Mouse (Mus musculus) CD4-positive helper T cell, adult 2 months (primary cell): Measurements from ENCODE around the gene Cblb.

ENCODE experiments used
- DNase-seq: peaks from one replicate; pipeline ENCODE4 v3.0.0-alpha.2; 2012; ENCODE audit warnings: low read depth, missing footprints, low spot score

Cblb gene

DNA sequence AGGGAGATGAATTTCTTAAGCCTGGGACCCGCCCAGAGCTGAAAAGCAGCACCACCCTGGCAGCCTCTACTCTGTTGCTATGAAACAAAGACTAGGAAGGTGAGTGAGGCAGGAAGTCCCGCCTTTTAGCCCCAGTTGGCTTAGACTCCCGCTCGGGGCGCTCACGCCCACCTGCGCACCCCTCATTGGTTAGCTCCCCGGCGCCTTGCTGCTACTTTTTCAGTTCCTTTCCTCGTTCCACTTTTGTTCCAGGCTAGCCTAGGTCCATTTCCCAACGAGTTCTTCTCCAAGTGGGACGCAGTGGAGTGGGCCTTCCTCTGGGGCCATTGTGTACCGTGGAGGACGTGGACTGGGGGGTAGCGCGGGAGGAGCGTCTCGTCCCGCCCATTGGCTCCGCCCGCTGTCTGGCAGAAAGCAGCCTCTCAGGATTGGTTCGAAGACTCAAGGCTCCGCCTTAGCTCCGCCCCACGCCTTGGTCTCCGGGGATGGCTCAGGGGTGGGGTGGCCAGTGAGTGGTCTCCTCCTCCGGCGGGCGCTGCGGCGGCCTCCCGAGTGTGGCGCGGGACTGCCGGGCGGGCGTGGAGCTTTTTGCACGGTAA is at the start of gene Cblb:
Cblb (plus strand) TSS at position 135 of the 599 bp plus-strand sequence.
- DNase-seq, result peak; percentile 96

DNA sequence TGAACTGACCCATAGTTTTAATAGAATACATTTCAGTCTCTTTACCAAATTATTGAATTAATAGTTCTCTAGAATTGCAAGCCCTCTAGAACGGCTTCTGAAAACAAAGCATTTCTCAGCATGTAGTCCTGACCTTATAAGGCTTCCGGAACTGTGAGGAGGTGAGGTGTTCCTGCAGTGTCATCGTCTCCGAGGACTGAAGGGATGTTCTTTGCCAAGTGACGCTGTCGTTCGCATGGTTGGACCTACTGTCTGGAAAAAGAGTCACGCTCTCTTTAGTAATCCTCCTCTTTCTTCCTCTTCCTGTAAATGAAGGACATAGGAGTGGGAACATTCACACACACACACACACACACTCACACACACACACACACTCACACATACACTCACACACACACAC is 45.6 kb upstream of the Cblb start:
- no peak for DNase-seq

GRCm38 (mm10) chr16:51986207-51986606 is 44.8 kb upstream of the Cblb start:
- no peak for DNase-seq

DNA sequence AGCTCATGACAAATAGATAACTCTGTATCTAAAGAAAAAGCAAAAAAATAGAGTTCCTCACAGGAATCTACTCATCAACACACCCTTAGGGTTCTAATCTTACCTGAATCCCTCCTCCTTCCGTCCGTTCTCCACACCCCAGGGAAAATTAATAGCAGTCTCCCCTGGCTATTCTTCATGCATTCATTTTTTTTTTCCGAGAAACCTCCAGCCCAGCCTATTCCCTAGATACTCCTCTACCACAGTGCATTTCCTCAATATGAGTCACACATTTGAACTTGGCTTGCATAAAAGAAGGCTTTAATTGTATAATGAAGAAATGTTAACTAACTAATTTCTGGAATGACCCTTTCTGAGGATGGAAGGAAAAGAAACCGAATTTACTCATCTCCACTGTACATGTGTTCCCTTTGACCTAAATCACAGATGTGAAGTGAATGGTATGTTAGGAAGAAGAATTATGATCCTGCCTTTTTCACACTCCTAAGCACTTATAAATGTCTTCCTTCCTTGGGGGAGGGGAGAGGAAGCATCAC is 43.9 kb upstream of the Cblb start:
- DNase-seq, result no peak

GRCm38 (mm10) chr16:51988027-51988426 is 43.0 kb upstream of the Cblb start:
- no peak for DNase-seq

GRCm38 (mm10) chr16:51989259-51989658 is 41.8 kb upstream of the Cblb start:
- DNase-seq, result peak; percentile 36

DNA sequence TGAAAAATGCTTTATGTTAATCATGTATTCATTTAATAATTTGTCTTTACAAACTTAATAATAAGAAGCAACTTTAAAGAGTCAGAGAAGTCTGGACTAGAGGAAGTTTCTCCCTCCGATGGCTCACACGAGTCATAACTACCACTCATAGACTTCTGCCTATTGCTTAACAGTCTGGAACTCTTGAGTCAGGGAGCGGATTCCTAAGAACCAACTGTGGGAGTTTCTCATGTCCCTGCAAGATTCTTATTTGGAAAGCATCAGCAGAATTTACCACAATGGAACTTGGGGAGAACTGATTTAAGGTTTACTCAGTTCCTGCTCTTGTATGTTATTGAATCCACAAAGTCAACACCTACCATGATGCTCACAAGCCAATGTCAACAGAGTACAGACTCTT is 31.0 kb upstream of the Cblb start:
- DNase-seq, result no peak

DNA sequence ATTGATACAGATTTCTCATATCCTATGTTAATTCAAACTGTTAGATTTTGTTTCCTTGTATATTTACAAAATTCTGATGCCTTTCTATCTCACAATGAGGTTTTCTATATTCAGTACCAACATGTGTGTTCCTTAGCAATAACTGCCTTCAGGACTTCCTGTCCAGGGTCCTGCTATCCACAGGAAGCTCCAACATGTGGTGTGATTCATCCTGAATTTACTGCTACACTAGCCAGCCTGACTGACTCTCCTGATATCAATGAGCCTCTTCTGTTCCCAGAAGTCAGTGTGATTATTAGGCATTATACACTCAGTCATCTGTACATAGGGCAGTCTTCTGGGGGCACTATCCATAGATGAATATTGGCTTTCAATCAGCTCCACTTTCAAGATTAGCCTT is 30.2 kb upstream of the Cblb start:
- DNase-seq, result no peak

DNA sequence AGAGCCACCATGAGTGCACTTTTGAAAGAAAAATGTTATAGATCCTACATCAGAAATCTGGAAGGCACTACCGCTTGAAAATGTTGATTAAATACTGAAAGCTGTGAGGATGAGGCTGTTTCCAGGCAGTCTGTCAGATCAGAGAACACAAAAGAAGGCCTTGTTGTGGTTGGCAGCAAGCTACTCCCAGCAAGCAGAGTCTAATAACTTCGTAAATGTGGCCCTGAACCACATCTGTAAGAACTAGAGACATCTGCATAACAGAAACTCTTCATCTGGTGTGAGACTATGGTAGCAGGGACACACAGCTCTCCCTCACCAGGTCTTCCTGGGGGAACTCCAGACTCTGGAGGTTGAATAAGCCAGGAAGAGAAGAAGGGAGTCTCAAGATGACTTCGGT is 24.0 kb upstream of the Cblb start:
- peak; percentile 74 for DNase-seq

DNA sequence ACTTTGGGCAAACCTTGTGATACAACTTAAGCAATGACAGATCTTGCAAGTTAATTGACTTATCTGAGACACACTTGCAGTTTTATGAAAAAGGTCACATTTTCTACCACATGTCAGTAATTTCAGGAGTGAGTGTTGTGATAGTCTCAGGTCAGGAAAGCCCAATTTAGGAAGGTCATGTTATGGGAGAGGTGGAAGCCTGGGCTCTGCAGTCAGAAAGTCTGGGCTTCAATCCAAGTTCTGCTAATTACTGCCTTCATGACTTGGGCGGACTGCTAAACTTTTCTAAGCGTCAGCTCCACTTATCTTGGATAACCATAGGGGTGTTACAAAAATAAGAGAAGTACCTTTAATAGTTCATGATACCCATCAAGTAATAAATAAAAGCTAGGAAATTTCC is 22.6 kb upstream of the Cblb start:
- DNase-seq, result no peak

GRCm38 (mm10) chr16:52009421-52009820 is 21.6 kb upstream of the Cblb start:
- DNase-seq, result peak; percentile 69

- DNase-seq, result no peak
These were observed 18.0 kb upstream of the Cblb start for GRCm38 (mm10) chr16:52012984-52013383.

DNA sequence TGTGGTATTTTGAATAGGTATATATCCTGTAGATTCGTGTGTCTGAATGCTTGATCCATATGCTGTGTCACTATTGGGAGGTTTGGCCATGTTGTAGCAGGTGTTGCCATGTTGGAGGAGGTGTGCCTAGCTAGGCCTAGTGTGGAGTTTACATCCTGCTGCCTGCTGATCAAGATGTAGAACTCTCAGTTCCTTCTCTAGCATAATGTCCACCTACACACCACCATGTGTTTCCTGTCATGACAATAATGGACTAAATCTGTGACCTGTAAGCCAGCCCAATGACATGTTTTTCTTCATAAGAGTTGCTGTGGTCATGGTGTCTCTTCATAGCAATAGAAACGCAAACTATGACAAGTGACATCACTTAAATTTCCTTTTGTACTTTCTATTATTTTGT is 17.2 kb upstream of the Cblb start:
- DNase-seq, result no peak

- no peak for DNase-seq
These were observed 7.6 kb upstream of the Cblb start for GRCm38 (mm10) chr16:52023417-52023816.

DNA sequence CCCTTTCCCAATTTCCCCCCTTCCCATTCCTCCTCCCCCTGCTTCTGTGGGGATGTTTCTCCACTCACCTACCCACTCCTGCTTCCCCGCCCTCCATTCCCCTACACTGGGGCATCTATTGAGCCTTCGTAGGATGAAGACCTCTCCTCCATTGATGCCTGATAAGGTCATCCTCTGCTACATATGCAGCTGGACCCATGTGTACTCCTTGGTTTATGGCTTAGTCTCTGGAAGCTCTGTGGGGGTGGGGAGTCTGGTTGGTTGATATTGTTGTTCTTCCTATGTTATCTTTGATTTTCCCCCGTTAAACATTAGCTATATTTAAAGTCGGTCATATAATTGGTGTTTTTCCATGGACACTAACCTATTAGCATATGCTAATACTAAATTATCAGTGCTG is 3.7 kb upstream of the Cblb start:
- DNase-seq, result no peak

DNA sequence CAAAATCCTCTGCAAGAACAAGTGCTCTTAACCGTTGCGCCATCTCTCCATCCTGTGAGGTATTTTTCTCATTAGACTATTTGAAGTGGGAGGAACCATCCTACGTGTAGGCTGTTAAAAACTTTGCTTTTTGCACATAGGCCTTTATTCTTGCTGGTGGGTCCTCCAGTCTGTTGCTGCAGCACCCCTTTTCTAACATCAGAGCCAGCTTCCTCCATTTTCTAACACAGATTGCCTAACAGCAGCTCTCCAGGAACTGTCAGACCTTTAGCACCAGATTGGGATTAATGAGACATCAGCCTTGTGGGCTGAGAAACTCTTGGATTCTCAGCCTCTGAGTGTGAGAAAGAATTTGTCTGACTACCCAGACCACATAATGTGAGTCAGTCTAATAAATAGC is 2.0 kb upstream of the Cblb start:
- DNase-seq, result no peak

DNA sequence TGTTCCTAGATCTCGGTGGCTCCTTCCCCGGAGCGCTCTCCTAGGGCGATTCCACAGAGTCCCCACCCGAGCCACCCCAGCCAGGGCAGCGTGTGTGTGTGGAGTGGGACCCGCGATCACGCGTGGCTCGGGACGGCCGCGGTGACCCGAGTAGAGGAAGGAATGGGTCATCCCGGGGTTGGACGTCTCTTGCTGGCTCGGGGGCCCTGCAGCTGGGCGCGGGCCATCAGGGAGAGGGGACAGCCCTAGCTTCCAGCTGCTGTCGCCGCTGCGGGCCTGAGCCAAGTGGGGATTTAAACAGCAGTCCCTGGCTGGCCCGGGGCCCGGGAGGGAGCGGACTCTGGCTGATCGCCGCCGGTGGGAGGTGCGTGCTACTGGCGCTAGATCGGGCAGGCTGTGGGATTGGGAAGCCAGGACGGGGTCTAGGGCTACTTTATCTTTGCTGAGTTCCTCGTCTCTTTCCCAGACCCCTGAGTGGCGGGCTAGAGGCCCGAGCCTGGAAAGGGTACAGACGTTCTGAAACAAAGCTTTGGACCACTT is 757 bp downstream of the Cblb start:
- peak; percentile 61 for DNase-seq

GRCm38 (mm10) chr16:52032376-52033330 is 1.6 kb downstream of the Cblb start:
- peak; percentile 55 for DNase-seq

DNA sequence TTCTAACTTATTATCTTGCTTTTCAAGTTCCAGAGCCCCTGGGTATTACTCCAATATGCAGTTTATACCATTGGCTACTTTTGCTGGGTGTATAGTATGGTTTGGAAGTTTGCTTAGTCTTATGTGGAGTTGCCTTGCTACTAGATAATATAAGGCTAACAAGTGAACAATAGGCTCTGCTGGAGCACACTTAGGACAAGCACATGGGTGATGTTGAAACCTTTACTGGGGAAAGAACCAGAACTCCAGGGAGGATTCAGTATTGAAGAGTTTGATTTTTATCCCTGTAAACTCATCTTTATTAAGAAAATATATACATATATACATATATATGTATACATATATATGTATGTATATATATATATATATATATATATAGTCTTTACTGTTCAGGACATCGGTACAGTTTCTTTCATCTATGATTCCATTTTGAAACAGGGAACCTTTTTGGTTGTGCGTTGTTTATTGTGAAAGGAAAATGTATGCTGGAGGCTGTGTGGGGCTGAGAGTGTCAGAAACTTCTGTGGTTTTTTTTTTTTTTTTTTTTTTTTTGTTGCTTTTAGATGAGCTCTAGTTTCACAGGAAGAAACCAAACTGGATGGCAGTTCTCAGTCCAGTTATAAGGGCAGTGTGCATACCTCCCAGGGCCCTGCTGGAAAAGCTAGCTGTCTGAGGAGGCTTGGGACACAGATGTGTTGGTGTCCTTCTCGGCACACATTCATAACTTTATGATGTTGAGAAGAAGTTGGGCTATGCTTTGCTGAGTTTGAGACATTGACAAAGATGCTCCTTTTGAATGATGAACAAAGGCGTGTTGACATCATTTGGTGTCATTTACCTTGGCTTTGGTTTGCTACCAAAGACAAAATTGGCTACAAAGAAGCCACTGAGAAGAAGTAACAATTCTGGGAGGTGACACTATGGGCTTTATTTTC is 2.6 kb downstream of the Cblb start:
- peak; percentile 57 for DNase-seq

GRCm38 (mm10) chr16:52034356-52034755 is 3.3 kb downstream of the Cblb start:
- no peak for DNase-seq

DNA sequence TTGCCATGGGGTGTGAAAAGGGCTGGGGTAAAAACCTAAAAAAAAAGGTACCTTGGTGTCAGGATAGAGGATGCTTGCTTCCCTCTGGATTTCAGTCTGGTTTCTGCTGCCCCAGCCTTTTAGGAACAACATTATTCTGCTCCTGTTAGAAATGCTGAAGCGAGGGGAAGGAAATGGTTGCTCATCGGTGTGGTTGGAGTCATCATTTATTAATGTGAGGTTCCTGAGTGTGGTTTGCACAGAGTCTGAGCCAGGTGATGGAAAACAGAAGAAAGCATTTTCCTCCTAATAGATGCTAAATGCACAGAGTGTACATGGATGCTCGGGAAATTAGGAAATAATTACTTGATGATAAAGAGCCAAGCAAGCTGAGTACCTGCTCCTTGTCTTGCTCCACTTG is 5.3 kb downstream of the Cblb start:
- no peak for DNase-seq
